ENCODE assay signal across 1 mouse cellular context in genomic region chr1:34866815-34867573, GRCm38 (mm10).
TF ChIP-seq lines count a peak whose summit lies in the region.

No protein-coding gene starts in this region.

TF ChIP-seq in CH12.LX, 34 proteins besides CTCF, POLR2A, EP300 and RAD21 (continued from another document):
- no peak for TF ChIP-seq USF2 (conservative IDR thresholded peaks at IDR 0.05; ENCODE audit: low read depth, low read length)
